Mouse (Mus musculus) inflammation-experienced regulatory T-cells (primary cell): ENCODE results near the gene Bend5. TPM values are rescaled to one million over a fixed set of nuclear protein-coding genes. Genes with fewer than 3 reads are reported as not detected.

Source experiments
- polyA plus RNA-seq, 2 experiments: library from polyadenylated mRNA; unstranded; fragments of 100-300 nt; shearing (Covaris generic); gene quantifications; one replicate each; pipeline ENCODE4 v1.2.1; 2017

Bend5 gene
- 1 to 10 TPM; 2.7 to 5.8 TPM for polyA plus RNA-seq

DNA sequence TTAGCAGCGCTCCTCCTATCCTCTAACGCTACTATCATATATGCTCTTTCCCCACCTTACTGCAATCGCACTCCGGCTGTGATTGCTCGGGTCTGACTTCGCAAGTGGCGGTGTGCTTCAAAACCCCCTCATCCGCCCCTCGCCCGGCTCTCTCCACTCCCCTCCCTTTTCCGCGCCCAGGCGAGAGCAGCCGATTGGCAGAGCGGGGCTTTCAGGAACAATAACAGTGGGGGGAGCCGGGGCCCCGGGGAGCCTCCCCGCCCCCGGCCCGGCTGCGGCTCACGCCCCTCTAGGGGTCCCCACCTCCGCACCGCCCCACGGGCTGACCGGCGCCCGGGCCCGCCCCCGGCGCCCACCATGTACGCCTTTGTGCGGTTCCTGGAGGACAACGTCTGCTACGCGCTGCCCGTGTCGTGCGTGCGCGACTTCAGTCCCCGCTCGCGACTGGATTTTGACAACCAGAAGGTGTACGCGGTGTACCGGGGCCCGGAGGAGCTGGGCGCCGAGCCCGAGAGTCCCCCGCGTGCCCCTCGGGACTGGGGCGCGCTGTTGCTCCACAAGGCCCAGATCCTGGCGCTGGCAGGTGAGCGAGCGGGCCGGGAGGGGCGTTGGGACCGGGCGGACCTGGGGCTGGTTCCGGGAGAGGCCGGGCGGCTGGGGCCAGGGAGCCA is at the start of gene Bend5:
TSS of gene Bend5 (plus strand) at position 189 of the 671 bp plus-strand sequence.

